Mouse (Mus musculus) activated CD4-positive, CD25-positive, alpha-beta regulatory T cell, adult 4 months (primary cell): ENCODE data around the gene Use1. TPM values are rescaled to one million over a fixed set of nuclear protein-coding genes. Genes with fewer than 3 reads are reported as not detected.
"Not testable (repeated sequence)": the region's sequence is repeated elsewhere in the genome, so short reads cannot be mapped to it uniquely, and the experiment has no call there.

Experiments used
- ATAC-seq: one replicate; pipeline ENCODE4 v1.8.0; 2017
- polyA plus RNA-seq, 2 experiments: library from polyadenylated mRNA; unstranded; fragments of 100-300 nt; shearing (Covaris generic); gene quantifications; one replicate each; pipeline ENCODE4 v1.2.1; 2017

The Use1 gene
- polyA plus RNA-seq, result 100 to 1,000 TPM; 302 to 322 TPM

DNA sequence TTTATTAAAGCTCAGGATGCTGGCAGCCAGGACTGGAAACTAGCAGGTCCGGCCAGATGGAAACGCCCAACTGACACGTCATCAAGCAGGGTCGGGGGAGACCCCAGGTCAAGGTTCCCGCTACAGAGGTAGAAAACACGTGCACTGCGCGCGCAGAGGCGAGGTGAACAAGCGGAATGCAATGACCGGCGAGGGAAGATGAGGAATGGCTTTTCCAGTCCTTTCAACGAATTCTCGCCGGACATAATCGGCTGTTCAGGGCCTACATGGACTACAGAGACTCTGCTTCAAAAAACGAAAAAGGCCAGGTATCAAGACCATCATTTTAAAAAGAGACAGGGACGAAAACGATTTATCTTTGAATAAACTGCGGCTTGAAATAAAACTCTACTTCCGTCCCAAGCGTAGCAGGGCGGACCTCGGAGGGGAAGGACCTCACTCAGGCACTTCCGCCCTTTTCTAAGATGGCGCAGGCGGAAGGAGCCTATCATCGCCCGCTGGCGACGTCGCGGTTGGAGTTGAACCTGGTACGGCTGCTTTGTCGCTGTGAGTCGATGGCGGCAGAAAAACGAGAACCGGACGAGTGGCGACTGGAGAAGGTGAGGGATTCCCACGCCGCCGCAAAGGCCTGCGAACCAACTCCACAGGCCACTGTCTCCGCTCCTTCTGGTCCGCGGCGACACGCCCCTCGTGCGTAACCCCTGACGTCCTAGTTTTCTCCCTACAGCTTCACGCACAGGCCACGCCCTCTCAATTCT is at the start of gene Use1:
Gene Use1, plus strand, starts transcription at position 78 of the 758 bp plus-strand sequence.
- peak; percentile 70 for ATAC-seq

DNA sequence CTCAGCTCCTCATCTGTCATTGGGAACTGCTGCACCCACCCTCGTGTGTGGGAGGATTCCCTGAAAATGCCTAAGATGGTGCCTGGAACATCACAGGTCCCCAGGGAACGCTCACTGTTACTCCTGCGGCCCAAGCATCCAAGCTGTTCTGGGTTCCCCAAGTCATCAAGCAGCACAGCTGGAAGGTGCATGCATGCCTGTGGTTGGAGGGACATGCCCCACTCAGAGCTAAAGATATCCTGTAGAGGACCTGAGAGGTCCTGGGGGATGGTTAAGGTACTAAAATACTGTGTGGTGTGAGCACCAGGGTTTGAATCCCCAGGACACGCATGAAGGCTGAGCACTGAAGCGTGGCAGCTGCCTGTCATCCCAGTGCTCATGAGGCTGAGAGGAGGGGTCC is 48.0 kb upstream of the Use1 start:
- not testable (repeated sequence) for ATAC-seq

DNA sequence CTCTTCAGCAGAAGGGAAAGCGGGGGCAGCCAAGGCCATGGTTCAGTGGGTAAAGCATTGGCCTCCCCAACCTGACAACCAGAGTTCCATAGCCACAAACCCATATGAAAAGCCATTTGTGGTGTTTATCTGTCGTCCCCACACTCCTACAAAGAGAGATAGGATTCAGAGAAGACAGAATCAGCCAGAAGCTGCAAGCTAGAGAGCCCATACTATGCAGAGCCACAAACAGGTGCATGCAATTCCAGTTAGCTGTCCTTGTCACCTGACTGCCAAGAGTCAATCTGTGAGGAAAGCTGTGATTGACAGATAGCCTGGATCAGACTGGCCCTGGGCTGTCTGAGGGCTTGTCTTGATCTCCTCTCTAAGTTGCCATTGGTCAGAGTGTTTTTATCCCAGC is 46.9 kb upstream of the Use1 start:
- not testable (repeated sequence) for ATAC-seq

DNA sequence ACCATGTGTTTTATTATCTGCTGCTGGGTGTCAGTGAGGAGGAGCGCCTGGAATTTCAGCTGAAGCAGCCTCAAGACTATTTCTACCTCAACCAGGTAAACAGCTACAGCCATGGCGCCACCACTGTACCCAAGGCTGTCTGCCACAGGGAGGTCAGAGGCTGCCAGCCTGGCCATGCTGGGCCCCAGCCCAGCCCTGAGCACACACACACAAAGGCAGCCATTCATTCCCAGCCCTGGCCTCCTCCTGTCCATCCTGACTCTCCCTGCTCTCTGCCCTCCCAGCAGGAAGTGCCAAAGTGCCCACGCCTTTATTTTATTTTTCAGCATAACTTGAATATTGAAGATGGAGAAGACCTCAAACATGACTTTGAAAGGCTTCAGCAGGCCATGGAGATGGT is 43.7 kb upstream of the Use1 start:
- ATAC-seq, result no peak

DNA sequence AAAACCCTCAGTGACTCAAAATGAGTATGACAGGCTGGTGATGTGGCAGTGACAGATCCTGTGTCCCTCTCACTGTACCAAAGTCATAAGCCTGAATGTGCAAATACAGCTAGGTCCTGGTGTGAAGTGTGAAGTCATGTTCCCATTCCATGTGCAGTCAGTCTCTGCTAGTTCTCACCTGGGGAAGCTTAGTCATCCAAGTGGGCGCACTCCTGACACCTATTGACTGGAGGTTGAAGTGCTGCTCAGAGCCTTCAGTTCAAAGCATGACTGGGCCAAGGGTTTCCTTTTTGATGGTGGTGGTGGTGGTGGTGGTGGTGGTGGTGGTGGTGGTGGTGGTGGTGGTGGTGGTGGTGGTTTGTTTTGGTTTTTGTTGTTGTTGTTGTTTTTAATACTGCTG is 41.8 kb upstream of the Use1 start:
- ATAC-seq, result peak; percentile 52

DNA sequence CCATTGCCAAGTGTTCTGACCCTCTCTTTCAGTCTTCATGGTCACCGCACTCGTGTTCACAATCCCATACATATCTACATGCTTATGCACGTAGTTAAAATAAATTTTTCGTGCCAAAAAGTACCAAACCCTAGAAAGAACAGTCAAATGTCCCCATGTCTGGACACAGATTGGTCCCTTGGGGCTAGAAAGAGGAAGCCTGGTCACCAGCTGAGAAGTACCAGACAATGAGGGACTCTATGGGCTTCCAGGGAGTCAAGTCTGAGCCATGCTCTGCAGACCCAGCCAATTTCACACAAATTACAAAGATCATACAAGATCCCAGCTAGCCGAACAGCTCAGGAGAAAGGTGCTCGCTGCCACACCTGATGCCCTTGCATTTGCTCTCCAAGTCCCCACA is 28.8 kb upstream of the Use1 start:
- not testable (repeated sequence) for ATAC-seq

DNA sequence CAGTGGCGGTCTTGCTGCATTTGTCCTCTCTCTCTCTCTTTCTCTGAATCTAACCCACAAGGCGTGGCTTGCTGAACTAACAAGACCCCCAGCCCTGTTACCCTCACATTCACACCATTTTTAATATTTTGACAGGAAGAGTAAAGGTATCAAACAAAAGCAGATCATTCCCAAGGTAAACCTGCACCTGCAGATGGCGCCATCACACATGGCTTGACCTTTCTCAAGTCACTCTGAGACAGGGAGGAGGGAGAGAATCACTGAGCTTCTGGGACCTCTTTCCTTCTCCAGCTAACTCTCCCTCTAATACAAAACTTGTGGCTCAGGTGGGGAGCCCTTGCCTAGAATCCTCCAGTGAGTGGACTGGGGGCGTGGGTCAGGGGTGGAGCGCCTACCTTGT is 26.0 kb upstream of the Use1 start:
- no peak for ATAC-seq

DNA sequence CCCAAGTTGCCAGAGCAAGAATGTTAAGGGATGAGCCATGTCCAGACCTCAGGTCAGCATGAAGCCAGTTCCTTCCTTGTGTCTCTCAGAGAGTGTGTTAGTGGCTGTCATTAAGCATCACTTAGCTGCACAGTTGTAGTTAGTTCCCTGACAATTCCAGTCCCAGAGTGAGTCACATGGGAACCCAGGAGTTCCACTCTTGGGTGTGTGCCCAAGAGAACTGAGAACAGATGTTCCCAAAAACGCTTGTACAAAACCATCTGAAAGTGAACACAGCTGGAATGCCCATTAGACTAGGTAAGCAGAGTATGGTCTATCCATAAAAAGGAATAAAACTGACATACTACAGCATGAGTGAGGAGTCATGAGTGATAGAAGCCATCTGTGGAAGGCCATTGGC is 20.1 kb upstream of the Use1 start:
- no peak for ATAC-seq

DNA sequence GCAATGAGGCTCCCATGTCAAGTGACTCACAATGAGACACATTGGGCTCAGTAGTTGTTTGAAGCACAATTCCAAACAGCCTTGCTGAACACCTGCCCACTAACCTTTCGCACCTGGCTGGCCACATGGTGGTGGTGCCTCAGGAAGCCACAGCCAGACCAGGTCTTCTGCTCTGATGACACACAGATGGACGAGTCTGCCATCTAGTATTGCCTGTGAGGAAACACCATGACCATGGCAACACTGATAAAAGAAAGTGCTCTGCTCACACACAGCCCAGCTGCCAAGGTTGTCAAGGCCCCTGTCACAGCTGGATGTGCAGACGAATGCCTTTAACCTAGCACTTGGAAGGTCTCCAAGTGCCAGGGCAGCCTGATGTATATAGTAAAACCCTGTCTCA is 15.5 kb upstream of the Use1 start:
- ATAC-seq, result no peak

DNA sequence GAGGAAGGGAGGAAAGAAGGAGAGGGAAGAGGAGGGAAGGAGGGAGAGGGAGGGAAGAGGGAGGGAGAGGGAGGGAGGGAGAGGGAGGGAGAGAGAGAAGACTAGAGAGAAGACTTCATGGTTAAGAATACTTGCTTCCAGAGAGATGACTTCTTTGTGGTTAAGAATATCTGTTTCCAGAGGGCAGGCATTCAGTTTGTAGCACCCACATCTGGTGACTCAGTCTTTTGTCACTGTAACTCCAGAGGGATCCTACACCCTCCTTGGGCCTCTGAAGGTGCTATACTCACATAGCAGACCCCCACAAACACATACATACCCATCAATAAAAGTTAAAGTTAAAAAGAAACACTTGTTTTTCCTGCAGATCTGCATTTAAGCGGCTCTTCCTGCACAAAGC is 15.1 kb upstream of the Use1 start:
- no peak for ATAC-seq

DNA sequence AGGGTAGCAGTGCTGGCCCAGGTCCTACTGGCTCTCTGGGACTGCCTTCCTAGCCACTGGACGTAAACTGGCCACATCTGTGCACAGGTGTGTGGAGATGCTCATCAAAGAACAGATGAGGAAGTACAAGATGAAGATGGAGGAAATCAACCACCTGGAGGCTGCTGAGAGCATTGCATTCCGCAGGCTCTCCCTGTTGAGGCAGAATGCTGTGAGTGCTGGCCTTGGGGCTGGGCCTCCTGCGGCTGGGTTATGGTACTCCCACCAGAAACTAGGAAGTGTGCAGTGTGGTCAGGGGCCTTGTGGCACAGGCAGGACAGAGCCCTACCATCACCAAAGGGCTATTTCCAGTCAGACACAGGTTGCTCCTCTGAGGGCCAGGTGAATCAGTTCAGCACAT is 8.6 kb upstream of the Use1 start:
- no peak for ATAC-seq

DNA sequence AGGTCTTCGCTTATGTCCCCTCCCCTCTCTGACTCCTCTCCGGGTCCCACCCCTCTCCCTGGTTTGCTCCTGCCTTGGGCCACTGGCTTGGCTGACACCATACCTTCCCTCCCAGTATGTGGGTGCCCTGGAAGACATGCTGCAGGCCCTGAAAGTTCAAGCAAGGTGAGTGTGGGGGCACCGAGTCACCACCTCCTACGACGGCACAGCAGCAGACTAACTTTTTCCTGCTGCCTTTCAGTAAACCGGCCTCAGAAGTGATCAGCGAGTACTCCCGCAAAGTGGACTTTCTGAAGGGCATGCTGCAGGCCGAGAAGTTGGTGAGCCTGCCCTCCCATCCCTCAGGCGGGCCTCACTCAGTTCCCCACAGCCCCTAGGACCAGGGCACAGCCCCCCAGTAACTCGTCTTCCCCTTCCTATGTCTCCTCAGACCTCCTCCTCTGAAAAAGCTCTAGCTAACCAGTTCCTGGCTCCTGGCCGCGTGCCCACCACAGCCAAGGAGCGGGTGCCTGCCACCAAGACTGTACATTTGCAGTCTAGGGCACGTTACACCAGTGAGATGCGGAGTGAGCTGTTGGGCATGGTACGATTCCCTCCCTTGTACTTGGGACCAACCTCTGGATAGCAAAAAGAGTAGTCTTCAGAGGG is 1.0 kb downstream of the Use1 start:
- ATAC-seq, result no peak

DNA sequence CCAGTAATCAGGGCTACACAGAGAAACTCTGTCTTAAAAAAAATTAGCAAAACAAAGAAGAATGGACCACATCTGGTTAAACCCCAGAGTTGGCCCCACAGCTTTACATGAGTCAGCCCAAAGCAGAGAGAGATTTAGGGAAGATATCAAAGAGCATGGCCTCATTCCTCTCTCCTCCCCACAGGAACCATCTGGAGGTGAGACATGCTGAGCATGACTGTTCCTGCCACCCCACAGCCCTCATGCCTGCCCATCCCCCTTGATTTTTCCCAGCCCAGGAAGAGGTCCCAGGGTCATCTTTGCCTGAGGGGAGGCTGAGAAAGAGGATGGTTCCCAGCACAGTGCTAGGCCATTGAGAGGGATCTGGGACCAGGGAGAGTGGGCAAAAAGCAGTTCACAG is 1.7 kb downstream of the Use1 start:
- ATAC-seq, result no peak

DNA sequence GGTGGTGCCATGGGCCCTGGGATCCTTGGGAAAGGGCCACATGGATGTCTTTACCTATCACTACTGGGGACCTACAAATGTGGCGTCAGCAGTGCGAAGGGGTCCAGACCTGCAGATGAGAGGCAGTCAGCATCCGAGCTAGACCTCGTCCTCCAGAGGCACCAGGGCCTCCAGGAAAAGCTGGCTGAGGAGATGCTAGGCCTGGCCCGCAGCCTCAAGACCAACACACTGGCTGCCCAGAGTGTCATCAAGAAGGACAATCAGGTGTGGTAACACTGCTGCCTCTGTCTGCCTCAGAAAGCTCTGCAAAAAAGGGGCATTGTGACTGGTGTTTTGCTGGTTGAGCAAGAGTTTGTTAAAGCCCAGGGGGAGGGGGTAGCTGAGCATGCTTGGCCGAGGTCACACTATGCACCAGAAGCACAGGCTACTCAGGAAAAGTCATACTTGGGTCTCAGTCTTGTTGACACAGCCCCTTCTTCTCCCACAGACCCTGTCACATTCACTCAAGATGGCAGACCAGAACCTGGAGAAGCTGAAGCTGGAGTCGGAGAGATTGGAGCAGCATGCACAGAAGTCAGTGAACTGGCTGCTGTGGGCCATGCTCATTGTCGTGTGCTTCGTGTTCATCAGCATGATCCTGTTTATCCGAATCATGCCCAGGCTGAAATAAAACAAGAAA is 2.5 kb downstream of the Use1 start:
- ATAC-seq, result no peak

DNA sequence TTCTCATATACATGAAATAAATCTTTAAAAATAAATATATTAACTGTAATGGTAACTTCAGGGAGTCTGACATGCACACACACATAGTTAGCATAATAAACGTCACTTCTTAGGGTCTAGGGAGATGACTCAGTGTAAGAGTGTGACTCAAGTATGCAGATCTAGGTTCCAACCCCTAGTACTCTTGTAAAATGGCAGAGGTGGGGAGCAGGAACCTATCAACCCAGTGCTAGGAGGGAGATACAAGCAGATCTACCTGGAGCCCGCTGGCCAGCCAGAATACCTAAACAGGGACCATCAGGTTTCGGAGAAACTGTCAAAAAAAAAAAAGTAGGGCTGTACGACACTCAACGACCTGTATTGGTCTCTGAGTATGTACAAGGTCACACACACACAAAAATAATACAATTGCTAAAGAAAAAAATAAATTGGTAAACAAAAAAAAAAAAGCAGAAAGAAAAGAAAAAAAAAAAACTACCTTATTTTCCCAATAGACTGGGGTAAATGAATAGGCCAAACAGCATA is 4.1 kb downstream of the Use1 start:
- no peak for ATAC-seq

DNA sequence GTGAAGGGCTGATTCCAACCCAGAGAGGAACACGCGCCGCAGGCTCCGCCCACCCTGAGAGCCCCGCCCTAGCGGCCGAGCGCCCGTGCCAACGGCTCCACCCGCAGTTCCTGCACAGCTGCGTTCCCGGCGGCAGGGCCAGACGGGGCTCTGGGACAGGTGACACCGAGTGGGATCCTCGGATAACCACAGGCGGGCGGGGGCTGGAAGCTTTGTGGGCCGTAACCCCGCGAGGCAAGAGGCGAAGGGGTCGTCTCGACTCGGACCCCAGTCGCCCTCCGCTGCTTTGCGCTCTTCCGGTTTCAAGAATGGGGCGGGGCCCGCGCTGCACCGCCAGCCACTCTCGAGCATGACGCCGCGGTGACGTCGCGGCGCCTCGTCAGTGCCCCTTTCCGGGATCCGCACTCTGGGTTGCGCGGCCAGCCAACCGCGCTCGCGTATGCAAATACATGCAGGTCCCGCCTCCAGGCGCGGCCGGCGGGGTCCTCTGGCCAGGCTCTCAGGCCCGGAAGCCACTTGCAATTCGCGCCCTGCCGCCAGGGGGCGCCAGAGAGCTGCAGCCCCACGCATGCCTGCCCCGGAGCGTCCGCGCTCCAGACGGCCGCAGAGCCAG is 4.7 kb downstream of the Use1 start, which contains the start of gene Ocel1:
Gene Ocel1, plus strand, starts transcription at position 63 of the 613 bp plus-strand sequence.
- peak; percentile 81 for ATAC-seq

DNA sequence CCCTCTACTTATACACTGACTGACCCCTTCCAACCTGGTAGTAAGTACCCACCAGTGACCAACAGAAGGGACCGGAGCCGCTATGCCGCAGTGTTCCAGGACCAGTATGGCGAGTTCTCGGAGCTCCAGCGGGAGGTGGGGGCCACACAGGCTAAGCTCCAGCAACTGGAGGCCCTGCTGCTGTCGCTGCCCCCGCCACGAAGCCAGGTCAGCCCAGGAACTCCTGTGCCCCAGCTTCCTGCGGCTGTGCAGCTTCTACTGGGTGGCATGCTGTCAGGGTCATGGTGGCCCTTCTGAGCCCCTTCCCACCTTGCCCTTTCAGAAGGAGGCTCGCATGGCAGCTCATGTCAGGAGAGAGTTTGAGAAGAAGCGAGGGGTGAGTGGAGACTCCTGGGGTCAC is 5.8 kb downstream of the Use1 start:
- no peak for ATAC-seq

DNA sequence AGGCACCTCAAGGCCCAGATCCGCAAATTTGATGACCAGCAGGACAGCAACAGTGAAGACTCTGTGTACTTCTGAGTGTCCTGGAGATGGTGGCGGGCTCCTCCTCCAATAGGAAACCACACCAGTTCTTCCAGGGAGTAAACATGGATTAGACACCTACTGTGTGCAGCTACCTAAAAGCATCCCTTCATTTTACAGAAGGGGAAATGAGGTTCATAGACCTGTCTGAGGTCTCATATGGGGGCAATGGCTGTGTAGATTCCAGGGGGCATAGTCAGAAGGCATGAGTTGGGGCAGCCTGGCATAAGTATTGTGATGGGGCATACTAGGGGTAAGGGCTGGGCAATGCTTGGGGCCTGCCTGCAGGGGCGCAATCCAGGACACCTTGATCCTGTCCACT is 6.4 kb downstream of the Use1 start:
- ATAC-seq, result no peak

DNA sequence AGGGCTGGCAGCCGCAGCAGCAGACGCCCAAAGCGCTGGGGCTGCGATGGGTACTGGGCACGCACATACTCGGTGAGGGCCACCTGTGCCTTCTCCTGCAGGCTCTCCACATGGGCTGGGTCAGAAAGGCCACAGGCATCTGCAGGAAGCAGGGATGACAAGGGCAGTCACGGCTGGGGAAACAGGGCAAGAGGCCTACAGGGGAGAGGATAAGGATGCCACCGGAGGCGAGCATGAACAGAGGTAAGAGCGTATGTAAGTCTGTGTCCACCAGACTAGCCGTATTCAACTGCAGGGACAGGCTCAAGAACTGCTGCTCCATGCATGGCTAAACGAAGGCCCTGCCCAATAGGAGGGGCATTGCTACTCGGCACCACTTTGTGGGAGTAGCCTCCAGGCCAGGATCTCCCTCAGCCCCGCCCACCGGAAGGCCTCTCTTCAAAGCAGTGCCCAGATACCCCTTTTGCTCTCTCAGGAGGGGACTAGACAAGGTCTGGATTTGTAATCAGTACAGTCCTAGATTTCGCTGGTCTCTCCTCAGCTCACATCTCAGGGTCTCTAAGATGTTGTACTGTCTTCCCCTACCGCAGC is 8.1 kb downstream of the Use1 start:
- ATAC-seq, result no peak

DNA sequence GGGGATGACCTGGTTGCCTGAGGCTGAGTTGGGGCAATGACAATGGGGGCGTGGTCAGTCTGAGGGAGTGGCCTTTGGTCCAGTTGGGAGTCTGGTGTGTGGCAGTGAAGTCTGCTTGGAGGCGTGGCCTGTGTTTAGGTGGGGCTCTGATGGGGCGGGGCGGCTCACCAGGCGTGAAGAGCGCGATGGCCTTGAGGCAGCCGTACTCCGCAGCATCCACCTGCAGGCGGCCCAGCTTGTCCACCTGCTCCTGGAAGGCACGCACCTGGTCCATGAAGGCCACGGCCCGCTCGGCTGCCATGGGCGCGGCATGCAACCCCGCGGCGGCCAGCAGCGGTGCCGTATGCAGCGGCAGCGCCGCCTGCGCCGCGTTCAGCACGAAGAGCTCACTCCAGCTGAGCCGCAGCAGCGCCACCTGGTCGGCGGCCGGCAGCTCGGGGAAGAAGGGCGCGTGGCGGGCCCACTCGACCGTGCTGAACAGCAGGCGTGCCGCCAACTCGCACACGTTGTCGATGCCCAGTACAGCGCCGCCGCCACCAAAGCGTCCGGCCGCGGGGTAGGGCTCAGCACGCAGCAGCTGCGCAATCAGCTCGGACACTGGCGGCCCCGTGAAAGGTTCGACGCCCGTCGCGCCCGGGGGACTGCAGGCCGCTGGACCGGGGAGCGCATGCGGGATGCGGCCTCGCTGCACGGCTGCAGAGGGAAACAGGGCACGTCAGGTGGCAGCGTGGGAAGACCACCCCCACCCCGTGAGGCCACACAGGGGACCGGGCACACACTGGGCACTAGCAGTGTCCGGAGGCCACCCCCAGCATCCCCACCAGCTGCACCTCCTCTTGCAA is 9.2 kb downstream of the Use1 start:
- ATAC-seq, result no peak

DNA sequence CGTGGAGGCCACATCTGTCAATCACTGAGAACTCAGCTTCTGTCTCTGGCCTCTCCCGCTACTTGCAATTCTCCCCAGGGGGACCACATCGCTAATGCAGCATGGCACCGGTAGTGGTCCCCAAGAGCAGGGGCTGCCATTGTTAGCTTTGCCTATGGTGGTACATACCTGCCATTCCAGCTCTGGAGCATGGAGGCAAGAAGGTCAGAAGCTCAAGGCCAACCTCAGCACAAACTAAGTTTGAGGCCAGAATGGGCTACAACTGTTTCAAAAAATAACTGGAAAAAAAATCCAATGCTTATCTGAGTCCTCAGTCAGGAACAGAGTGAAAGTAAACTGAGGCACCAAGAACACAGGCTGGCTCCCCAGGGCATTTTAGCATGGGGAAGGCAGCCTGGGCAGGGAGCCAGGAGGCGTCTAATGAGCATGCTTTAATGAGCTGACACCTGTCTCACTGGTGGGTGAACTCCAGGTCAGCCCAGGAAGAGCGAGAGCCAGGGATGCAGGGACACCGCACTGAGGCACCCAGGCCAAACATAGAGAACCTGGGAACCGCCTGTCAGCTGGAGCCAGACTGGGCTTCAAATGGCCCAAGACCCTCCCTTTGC is 9.9 kb downstream of the Use1 start:
- no peak for ATAC-seq
